Comparison of ENCODE assay signal across 12 mouse cellular contexts in the genomic region with DNA sequence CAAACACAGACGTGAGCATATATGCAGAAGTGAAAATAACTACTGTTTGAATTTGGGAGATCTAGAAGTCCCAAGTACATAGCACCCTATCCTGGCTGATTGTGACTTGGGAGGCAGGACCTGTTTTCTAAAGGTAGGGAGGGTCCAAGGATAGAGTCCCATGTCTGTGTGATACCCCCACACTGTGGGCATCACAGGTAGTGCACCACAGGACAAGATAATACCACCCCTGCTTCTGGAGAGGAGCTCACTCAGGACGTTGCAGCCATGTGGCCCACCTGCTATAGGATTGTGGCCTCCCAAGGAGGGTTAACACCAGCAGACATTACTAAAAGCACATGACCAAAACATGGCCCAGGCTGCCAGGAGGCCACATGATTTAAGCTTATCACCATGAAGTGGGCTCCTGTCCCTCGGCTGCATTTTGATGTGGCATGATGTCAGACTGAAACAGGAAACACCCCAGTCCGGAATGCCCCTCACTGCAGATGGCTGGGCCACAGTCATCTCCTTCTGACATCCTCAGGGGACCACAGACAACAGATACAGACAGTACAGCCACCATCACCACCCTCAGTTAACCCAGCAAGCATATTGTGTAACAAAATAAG.
DNase-seq lines count a peak whose midpoint lies in the region; ATAC-seq and TF ChIP-seq lines count a peak whose summit lies in the region.
"Had no signal": no experiment of that assay in that cellular context is flagged by ENCODE, and none has a peak within 500 bp of the region (broad histone marks: within the 10 kb centered on the region; RNA-seq: fewer than 3 reads in every experiment).

No protein-coding gene starts in this region.

- H3K4me2 ChIP-seq in forebrain, embryonic 14.5 days (ENCODE audit: low read length), result no peak overlapping the region
- H3K4me2 ChIP-seq in midbrain, embryonic 16.5 days (ENCODE audit: low read length), result no peak overlapping the region
- H3K4me2 ChIP-seq in intestine, embryonic 16.5 days (ENCODE audit: low read depth, low read length), result no peak overlapping the region
- H3K4me2 ChIP-seq: embryonic facial prominence, embryonic 15.5 days had no signal

- no peak for DNase-seq in forebrain, embryonic 14.5 days (ENCODE audit: low spot score)
- DNase-seq in forebrain, embryonic 10.5 days (ENCODE audit: extremely low spot score, low spot score), result no peak
- DNase-seq in left cerebral cortex, postnatal 4 days, result peak; percentile 61
- DNase-seq in left cerebral cortex, adult 11 months (ENCODE audit: low spot score), result no peak
- no peak for DNase-seq in ES-E14 (ENCODE audit: low read depth, low spot score)
- DNase-seq in ovary, adult 18-20 months (ENCODE audit: low spot score), result no peak
- DNase-seq: cerebellum, adult 11 months; lung, postnatal 36 days had no signal

- no peak overlapping the region for H3K27ac ChIP-seq in forebrain, embryonic 14.5 days (ENCODE audit: low read depth, low read length)
- H3K27ac ChIP-seq in forebrain, embryonic 10.5 days, result no peak overlapping the region
- no peak overlapping the region for H3K27ac ChIP-seq in ES-E14 (ENCODE audit: insufficient read depth, low read depth, low read length, poor library complexity, severe bottlenecking)
- no peak overlapping the region for H3K27ac ChIP-seq in midbrain, embryonic 16.5 days (ENCODE audit: low read length)
- no peak overlapping the region for H3K27ac ChIP-seq in intestine, embryonic 16.5 days (ENCODE audit: low read length)
- H3K27ac ChIP-seq: embryonic facial prominence, embryonic 15.5 days had no signal

- intact Hi-C loops in left cerebral cortex, postnatal 4 days (cut with DNase I), result no loop called here

- no peaks in the 10 kb centered on the region for H3K36me3 ChIP-seq in forebrain, embryonic 14.5 days (ENCODE audit: control insufficient read depth, insufficient read depth, low read length)
- H3K36me3 ChIP-seq in forebrain, embryonic 10.5 days (replicated peaks), result no peaks in the 10 kb centered on the region
- no peaks in the 10 kb centered on the region for H3K36me3 ChIP-seq in ES-E14 (ENCODE audit: control insufficient read depth, insufficient read depth, low read length, poor library complexity, severe bottlenecking)
- no peaks in the 10 kb centered on the region for H3K36me3 ChIP-seq in midbrain, embryonic 16.5 days (ENCODE audit: control insufficient read depth, insufficient read depth, low read length)
- H3K36me3 ChIP-seq in intestine, embryonic 16.5 days (ENCODE audit: control insufficient read depth, insufficient read depth, low read length), result no peaks in the 10 kb centered on the region
- H3K36me3 ChIP-seq: embryonic facial prominence, embryonic 15.5 days had no signal

- in situ Hi-C loops in ES-E14 (cut with MboI; ENCODE audit: low sequenced_read_pairs in 2 of 2, unreplicated experiment in 2 of 2), result no loop called here

- H3K9ac ChIP-seq in forebrain, embryonic 14.5 days (ENCODE audit: low read length), result no peak overlapping the region
- H3K9ac ChIP-seq in ES-E14 (ENCODE audit: insufficient read depth, low read depth, low read length, poor library complexity, severe bottlenecking), result no peak overlapping the region
- H3K9ac ChIP-seq in midbrain, embryonic 16.5 days (ENCODE audit: low read depth, low read length), result no peak overlapping the region
- no peak overlapping the region for H3K9ac ChIP-seq in intestine, embryonic 16.5 days (ENCODE audit: low read depth, low read length)
- H3K9ac ChIP-seq: embryonic facial prominence, embryonic 15.5 days had no signal

- 74% methylated on average over 4 of the region's 4 CpGs for WGBS in forebrain, embryonic 14.5 days
- WGBS in forebrain, embryonic 10.5 days, result 73% methylated on average over 4 of the region's 4 CpGs
- 73% methylated on average over 4 of the region's 4 CpGs for WGBS in midbrain, embryonic 16.5 days
- WGBS in intestine, embryonic 16.5 days, result 68% methylated on average over 4 of the region's 4 CpGs

- H3K4me1 ChIP-seq in forebrain, embryonic 14.5 days (ENCODE audit: control insufficient read depth, insufficient read depth, low read length), result no peaks in the 10 kb centered on the region
- peaks cover 27% of the 10 kb centered on the region for H3K4me1 ChIP-seq in forebrain, embryonic 10.5 days
- H3K4me1 ChIP-seq in ES-E14 (ENCODE audit: control insufficient read depth in 2 of 2, insufficient read depth in 2 of 2, low read length in 2 of 2, poor library complexity in 1 of 2), result peaks cover 2 to 3% of the 10 kb centered on the region in 2 experiments; a peak in 2 of 4 replicates
- peaks cover 11% of the 10 kb centered on the region; the same call in 1 of the 2 replicates for H3K4me1 ChIP-seq in midbrain, embryonic 16.5 days (ENCODE audit: control insufficient read depth, insufficient read depth, low read length)
- 0 out of 2 replicates have a peak, but pooled peaks cover 2% of the 10 kb centered on the region for H3K4me1 ChIP-seq in intestine, embryonic 16.5 days (ENCODE audit: control insufficient read depth, insufficient read depth, low read length)
- H3K4me1 ChIP-seq: embryonic facial prominence, embryonic 15.5 days had no signal

- no peaks in the 10 kb centered on the region for H3K27me3 ChIP-seq in forebrain, embryonic 14.5 days (replicated peaks; ENCODE audit: control insufficient read depth, insufficient read depth, low read length)
- no peaks in the 10 kb centered on the region for H3K27me3 ChIP-seq in forebrain, embryonic 10.5 days (ENCODE audit: poor library complexity, severe bottlenecking)
- no peaks in the 10 kb centered on the region for H3K27me3 ChIP-seq in midbrain, embryonic 16.5 days (ENCODE audit: control insufficient read depth, insufficient read depth, low read depth, low read length)
- H3K27me3 ChIP-seq in intestine, embryonic 16.5 days (replicated peaks; ENCODE audit: control insufficient read depth, insufficient read depth, low read length), result no peaks in the 10 kb centered on the region

- H3K4me3 ChIP-seq in forebrain, embryonic 14.5 days (ENCODE audit: low read depth, low read length), result no peak overlapping the region
- H3K4me3 ChIP-seq in forebrain, embryonic 10.5 days, result no peak overlapping the region
- H3K4me3 ChIP-seq in ES-E14 (ENCODE audit: insufficient read depth in 1 of 2, low read depth in 1 of 2, low read length in 2 of 2, poor library complexity in 1 of 2, severe bottlenecking in 1 of 2), result no peak overlapping the region
- H3K4me3 ChIP-seq in midbrain, embryonic 16.5 days (ENCODE audit: low read depth, low read length), result no peak overlapping the region
- no peak overlapping the region for H3K4me3 ChIP-seq in intestine, embryonic 16.5 days (ENCODE audit: low read length)
- H3K4me3 ChIP-seq: embryonic facial prominence, embryonic 15.5 days had no signal

- H3K9me3 ChIP-seq in forebrain, embryonic 14.5 days (replicated peaks; ENCODE audit: control insufficient read depth, low read length), result no peaks in the 10 kb centered on the region
- H3K9me3 ChIP-seq in forebrain, embryonic 10.5 days, result no peaks in the 10 kb centered on the region
- no peaks in the 10 kb centered on the region for H3K9me3 ChIP-seq in ES-E14 (ENCODE audit: control insufficient read depth, insufficient read depth, low read depth, low read length)
- no peaks in the 10 kb centered on the region for H3K9me3 ChIP-seq in midbrain, embryonic 16.5 days (replicated peaks; ENCODE audit: control insufficient read depth, low read length, poor library complexity, severe bottlenecking)
- no peaks in the 10 kb centered on the region for H3K9me3 ChIP-seq in intestine, embryonic 16.5 days (ENCODE audit: control insufficient read depth, low read length)
- H3K9me3 ChIP-seq: embryonic facial prominence, embryonic 15.5 days had no signal

- peak; percentile 52 for ATAC-seq in forebrain, embryonic 14.5 days
- ATAC-seq in midbrain, embryonic 16.5 days, result peak; percentile 30; the same call in 1 of the 2 replicates
- no peak for ATAC-seq in intestine, embryonic 16.5 days
- ATAC-seq: CD4-positive, CD25-positive, alpha-beta regulatory T cell, adult 4 months had no signal

TF ChIP-seq in ES-E14, 5 proteins besides CTCF, POLR2A, EP300 and RAD21:
- peak; percentile 50 for TF ChIP-seq ZC3H11A (IDR thresholded peaks at IDR 0.05; ENCODE audit: borderline replicate concordance, low read depth, low read length)
- no peak for TF ChIP-seq HCFC1 (IDR thresholded peaks at IDR 0.05; ENCODE audit: borderline replicate concordance, insufficient read depth, low read length)
